Mouse (Mus musculus) regulatory T cell (primary cell): ENCODE results near the gene Kif12.

Experiments
- in situ Hi-C: fragments of 300-600 bp; cut with MboI, MseI; formaldehyde crosslinking; loops from one replicate; pipeline ENCODE4 v1.15.1; 2025; ENCODE audit warnings: high pct_unique_total_duplicates

The Kif12 gene

GRCm38 (mm10) chr4:63158961-63159592 lies 12.9 kb downstream of the Kif12 start:
- in situ Hi-C loops: no loop called here

- in situ Hi-C loops: no loop called here
Observed at GRCm38 (mm10) chr4:63158192-63158591, 13.7 kb downstream of the Kif12 start.

- in situ Hi-C loops: no loop called here
Observed at GRCm38 (mm10) chr4:63156726-63157634, 15.0 kb downstream of the Kif12 start.

GRCm38 (mm10) chr4:63155596-63155995 lies 16.3 kb downstream of the Kif12 start:
- in situ Hi-C loops: no loop called here

- in situ Hi-C loops: no loop called here
Observed at GRCm38 (mm10) chr4:63154699-63155098, 17.2 kb downstream of the Kif12 start, which contains the start of gene Ambp. Gene Ambp, minus strand, starts transcription at chr4:63154799.

- in situ Hi-C loops: no loop called here
Observed at GRCm38 (mm10) chr4:63154028-63154427, 17.9 kb downstream of the Kif12 start.

GRCm38 (mm10) chr4:63151127-63151526 lies 20.8 kb downstream of the Kif12 start:
- in situ Hi-C loops: no loop called here

GRCm38 (mm10) chr4:63147268-63147667 lies 24.7 kb downstream of the Kif12 start:
- in situ Hi-C loops: no loop called here

- in situ Hi-C loops: no loop called here
Observed at GRCm38 (mm10) chr4:63129891-63130624, 41.9 kb downstream of the Kif12 start.

- in situ Hi-C loops: no loop called here
Observed at GRCm38 (mm10) chr4:63124861-63125466, 47.0 kb downstream of the Kif12 start.

- in situ Hi-C loops: loop anchor here (5.0 kb wide), 1 partner anchor 227 kb away; no protein-coding TSS in a partner anchor
Observed at GRCm38 (mm10) chr4:63118639-63119437, 53.1 kb downstream of the Kif12 start.
